Mouse (Mus musculus) lung, embryonic 16.5 days (tissue): ENCODE results near the gene Marco. TPM values are rescaled to one million over a fixed set of nuclear protein-coding genes. Genes with fewer than 3 reads are reported as not detected.

Experiments
- ATAC-seq: fragments of 200-750 bp; cut with Nextera tagmentation; 2 replicates; pipeline ENCODE4 v1.8.0; 2017; ENCODE audit warnings: low read depth, mild to moderate bottlenecking, moderate library complexity
- H3K27ac ChIP-seq: fragments of 300-500 bp; sonication (generic); 2 replicates; pipeline ENCODE4 v1.5.1; 2014; ENCODE audit warnings: mild to moderate bottlenecking, control low read depth, low read length
- H3K27me3 ChIP-seq: fragments of 300-500 bp; sonication (generic); 2 replicates; pipeline ENCODE4 v1.6.1; 2014; ENCODE audit warnings: low read depth, low read length, mixed read lengths; ENCODE audit not compliant: control insufficient read depth, insufficient read depth
- H3K36me3 ChIP-seq: fragments of 300-500 bp; sonication (generic); 2 replicates; pipeline ENCODE4 v1.6.1; 2014; ENCODE audit warnings: low read length; ENCODE audit not compliant: control insufficient read depth, insufficient read depth
- H3K4me1 ChIP-seq: fragments of 300-500 bp; sonication (generic); replicated peaks from 2 replicates; pipeline ENCODE4 v1.6.1; 2014; ENCODE audit warnings: low read length, mixed read lengths; ENCODE audit not compliant: control insufficient read depth, insufficient read depth
- H3K4me2 ChIP-seq: fragments of 300-500 bp; sonication (generic); 2 replicates; pipeline ENCODE4 v1.6.1; 2014; ENCODE audit warnings: low read depth, low read length, control low read depth
- H3K4me3 ChIP-seq: fragments of 300-500 bp; sonication (generic); 2 replicates; pipeline ENCODE4 v1.5.1; 2014; ENCODE audit warnings: mild to moderate bottlenecking, low read length, control low read depth
- H3K9ac ChIP-seq: fragments of 300-500 bp; sonication (generic); 2 replicates; pipeline ENCODE4 v1.6.1; 2014; ENCODE audit warnings: low read length, control low read depth
- H3K9me3 ChIP-seq: fragments of 300-500 bp; sonication (generic); 2 replicates; pipeline ENCODE4 v1.6.1; 2016; ENCODE audit warnings: low read length; ENCODE audit not compliant: control insufficient read depth
- WGBS: fragments of 180-500 bp; shearing (Covaris S2); extraction: QIAGEN DNeasy Blood & Tissue Kit; methylation state at CpG from one replicate; pipeline ENCODE4 v1.1.7; 2014; 5-methylcytosine and 5-hydroxymethylcytosine counted together
- polyA plus RNA-seq: library from polyadenylated mRNA; unstranded; fragments of >200 nt; fragmentation: Nextera tagmentation; extraction: Ambion mirVana; gene quantifications from 2 replicates; pipeline ENCODE4 v1.2.1, GENCODE M21; 2015

The Marco gene
- polyA plus RNA-seq, 1 experiment from 2014 or later: 0.28 TPM

DNA sequence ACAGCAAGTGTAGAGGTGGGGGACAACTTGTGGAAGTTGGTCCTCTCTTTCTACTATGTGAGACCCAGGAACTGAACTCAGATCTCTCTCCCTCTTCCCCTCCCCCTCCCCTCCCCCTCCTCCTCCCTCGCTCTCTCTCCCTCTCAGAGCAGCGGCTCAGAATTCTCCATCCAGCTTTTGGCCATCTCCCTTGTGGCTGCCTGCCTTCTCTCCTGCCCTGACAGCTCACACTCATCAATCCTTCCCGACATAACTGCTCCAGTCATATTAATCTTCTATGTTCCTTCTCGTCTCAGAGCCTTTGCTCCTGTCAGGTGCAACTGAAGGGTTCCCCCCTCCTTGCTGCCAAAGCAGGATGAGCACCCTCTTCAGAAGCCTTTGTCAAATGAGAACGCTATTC is 46.3 kb downstream of the Marco start:
- H3K4me3 ChIP-seq: no peak overlapping the region
- H3K4me1 ChIP-seq: no peaks in the 10 kb centered on the region
- H3K27me3 ChIP-seq: no peaks in the 10 kb centered on the region
- no peaks in the 10 kb centered on the region for H3K9me3 ChIP-seq
- 36% methylated on average over 4 of the region's 5 CpGs for WGBS
- ATAC-seq: no peak
- no peak overlapping the region for H3K27ac ChIP-seq
- no peak overlapping the region for H3K4me2 ChIP-seq
- H3K9ac ChIP-seq: no peak overlapping the region
- no peaks in the 10 kb centered on the region for H3K36me3 ChIP-seq

DNA sequence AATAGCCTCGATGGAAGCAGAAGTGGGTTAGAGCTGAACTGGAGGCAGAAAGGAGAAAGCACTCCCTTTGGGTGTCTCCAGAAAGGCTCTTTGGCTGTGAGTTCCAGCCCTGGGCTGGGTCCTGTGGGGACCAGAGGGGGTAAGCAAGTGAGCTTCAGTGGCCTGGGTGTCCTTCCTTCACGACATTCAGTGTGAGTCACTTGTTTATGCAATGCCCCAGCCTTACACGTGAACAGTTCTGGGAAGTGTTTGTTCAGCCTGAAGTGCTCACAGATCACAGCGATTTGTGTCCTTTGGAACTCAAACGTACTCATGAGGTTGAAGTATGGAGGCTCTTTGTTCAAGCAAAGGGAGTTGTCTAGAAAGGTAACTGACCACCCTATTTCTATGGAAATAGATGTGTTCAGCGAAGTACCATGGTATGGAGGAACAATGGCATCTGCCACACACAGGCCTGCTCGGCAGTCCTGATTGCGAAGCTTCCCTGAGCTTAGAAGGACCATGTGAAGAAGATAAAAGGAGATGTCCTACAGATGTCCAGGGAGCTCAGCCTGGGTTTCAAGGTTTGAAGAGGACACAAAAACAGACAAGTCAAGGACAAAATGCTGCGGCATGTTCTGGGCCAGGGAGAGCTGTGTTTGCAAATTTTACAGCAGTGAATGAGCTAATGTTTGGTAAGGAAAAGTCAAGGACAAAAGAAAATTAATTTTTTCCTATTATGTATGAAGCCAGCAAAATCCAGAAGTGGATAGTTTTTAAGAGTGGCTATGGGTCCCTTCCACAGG is 53.1 kb downstream of the Marco start:
- Histone ChIP-seq H3K9ac (no peak overlapping the region), H3K27ac (no peak overlapping the region), H3K36me3 (no peaks in the 10 kb centered on the region), H3K4me3 (no peak overlapping the region), H3K27me3 (no peaks in the 10 kb centered on the region), H3K4me2 (no peak overlapping the region), H3K4me1 (no peaks in the 10 kb centered on the region), H3K9me3 (no peaks in the 10 kb centered on the region)
- ATAC-seq: no peak
- WGBS: 64% methylated on average over 9 of the region's 9 CpGs

GRCm38 (mm10) chr1:120449662-120450061 is 55.2 kb downstream of the Marco start:
- Histone ChIP-seq H3K9ac (no peak overlapping the region), H3K4me2 (no peak overlapping the region), H3K27ac (no peak overlapping the region), H3K9me3 (no peaks in the 10 kb centered on the region), H3K4me3 (no peak overlapping the region), H3K27me3 (no peaks in the 10 kb centered on the region), H3K4me1 (no peaks in the 10 kb centered on the region), H3K36me3 (no peaks in the 10 kb centered on the region)
- ATAC-seq: no peak
- WGBS: 40% methylated on average over 2 of the region's 2 CpGs

DNA sequence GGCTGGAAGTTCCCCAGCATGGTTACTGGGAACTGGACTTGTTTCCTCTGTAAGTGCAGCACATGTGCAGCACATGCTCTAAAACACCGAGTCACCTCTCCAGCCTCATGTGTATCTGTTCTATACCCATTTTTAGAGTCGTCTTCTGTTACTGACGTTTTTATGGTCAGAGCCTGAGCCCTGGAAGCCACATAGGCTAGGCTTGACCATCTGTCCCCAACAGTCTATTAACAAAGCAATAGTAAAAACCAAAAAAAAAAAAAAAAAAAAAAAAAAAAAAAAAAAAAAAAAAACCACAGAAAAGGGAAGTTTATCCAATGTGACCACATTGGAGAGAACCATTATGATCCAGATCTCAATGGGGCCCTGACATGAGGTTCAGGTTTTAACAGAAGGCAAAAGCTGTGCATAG is 61.6 kb downstream of the Marco start:
- WGBS: 67% methylated on average over 3 of the region's 3 CpGs
- Histone ChIP-seq H3K36me3 (no peaks in the 10 kb centered on the region), H3K9me3 (no peaks in the 10 kb centered on the region), H3K4me1 (no peaks in the 10 kb centered on the region), H3K27me3 (no peaks in the 10 kb centered on the region), H3K4me3 (no peak overlapping the region), H3K4me2 (no peak overlapping the region), H3K27ac (no peak overlapping the region), H3K9ac (no peak overlapping the region)
- no peak for ATAC-seq

DNA sequence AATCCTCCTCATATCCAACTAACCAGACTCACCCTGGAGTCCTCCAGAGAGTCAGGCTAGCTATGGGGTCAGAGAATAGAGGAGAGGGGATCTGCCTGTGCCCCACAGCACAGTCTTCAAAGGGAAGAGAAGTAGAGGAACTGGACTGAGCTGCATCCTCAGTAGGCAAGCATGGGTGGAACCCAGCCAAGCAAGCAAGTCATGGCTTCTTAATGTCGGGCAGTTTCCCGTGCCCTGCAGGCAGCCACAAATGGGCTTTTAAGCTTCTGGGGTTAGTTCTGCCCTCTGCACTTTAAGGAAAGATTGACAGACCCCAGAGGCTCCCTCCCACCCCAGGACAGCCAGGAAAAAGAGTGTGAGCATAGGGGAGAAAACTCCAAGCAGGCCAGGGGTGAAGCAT is 63.2 kb downstream of the Marco start:
- Histone ChIP-seq H3K9me3 (no peaks in the 10 kb centered on the region), H3K27me3 (no peaks in the 10 kb centered on the region), H3K9ac (no peak overlapping the region), H3K4me1 (no peaks in the 10 kb centered on the region), H3K4me3 (no peak overlapping the region), H3K27ac (no peak overlapping the region), H3K4me2 (no peak overlapping the region), H3K36me3 (no peaks in the 10 kb centered on the region)
- WGBS: 42% methylated on average over 2 of the region's 2 CpGs
- ATAC-seq: no peak

GRCm38 (mm10) chr1:120435591-120435990 is 69.2 kb downstream of the Marco start:
- Histone ChIP-seq H3K27me3 (no peaks in the 10 kb centered on the region), H3K4me2 (no peak overlapping the region), H3K9ac (no peak overlapping the region), H3K9me3 (no peaks in the 10 kb centered on the region), H3K27ac (no peak overlapping the region), H3K36me3 (no peaks in the 10 kb centered on the region), H3K4me3 (no peak overlapping the region), H3K4me1 (no peaks in the 10 kb centered on the region)
- WGBS: 84% methylated on average over 5 of the region's 5 CpGs
- no peak for ATAC-seq

GRCm38 (mm10) chr1:120430171-120430570 is 74.7 kb downstream of the Marco start:
- no peaks in the 10 kb centered on the region for H3K4me1 ChIP-seq
- no peak for ATAC-seq
- H3K9ac ChIP-seq: no peak overlapping the region
- no peak overlapping the region for H3K27ac ChIP-seq
- no peaks in the 10 kb centered on the region for H3K9me3 ChIP-seq
- 56% methylated on average over 5 of the region's 5 CpGs for WGBS
- H3K36me3 ChIP-seq: no peaks in the 10 kb centered on the region
- no peak overlapping the region for H3K4me3 ChIP-seq
- H3K4me2 ChIP-seq: no peak overlapping the region
- no peaks in the 10 kb centered on the region for H3K27me3 ChIP-seq

GRCm38 (mm10) chr1:120425587-120425986 is 79.2 kb downstream of the Marco start:
- H3K36me3 ChIP-seq: no peaks in the 10 kb centered on the region
- no peaks in the 10 kb centered on the region for H3K27me3 ChIP-seq
- H3K27ac ChIP-seq: no peak overlapping the region
- H3K9me3 ChIP-seq: no peaks in the 10 kb centered on the region
- no peak for ATAC-seq
- H3K9ac ChIP-seq: no peak overlapping the region
- H3K4me3 ChIP-seq: no peak overlapping the region
- no peak overlapping the region for H3K4me2 ChIP-seq
- WGBS: 51% methylated on average over 8 of the region's 8 CpGs
- no peaks in the 10 kb centered on the region for H3K4me1 ChIP-seq
